Comparison of ENCODE assay signal across 17 mouse cellular contexts in genomic region chr19:57013271-57013677, GRCm38 (mm10). TPM values are rescaled to one million over a fixed set of nuclear protein-coding genes. Genes with fewer than 3 reads are reported as not detected.
DNase-seq lines count a peak whose midpoint lies in the region; ATAC-seq and TF ChIP-seq lines count a peak whose summit lies in the region.
"Had no signal": no experiment of that assay in that cellular context is flagged by ENCODE, and none has a peak within 500 bp of the region (broad histone marks: within the 10 kb centered on the region; RNA-seq: fewer than 3 reads in every experiment).

No protein-coding gene starts in this region.

- no peaks in the 10 kb centered on the region for H3K27me3 ChIP-seq in myocyte (ENCODE audit: control insufficient read depth, insufficient read depth, insufficient read length)
- peaks cover 16% of the 10 kb centered on the region for H3K27me3 ChIP-seq in hindbrain, embryonic 12.5 days

- no peak for TF ChIP-seq POLR2A in myocyte (IDR thresholded peaks at IDR 0.05; ENCODE audit: insufficient read length, low read depth)

- no peak overlapping the region for H3K4me3 ChIP-seq in myocyte
- H3K4me3 ChIP-seq in hindbrain, embryonic 12.5 days = no peak overlapping the region
- H3K4me3 ChIP-seq: embryonic facial prominence, embryonic 12.5 days; layer of hippocampus, adult 2 months; midbrain, embryonic 10.5 days had no signal

- peaks cover 18% of the 10 kb centered on the region for H3K4me1 ChIP-seq in hindbrain, embryonic 12.5 days

- H3K36me3 ChIP-seq in myocyte (ENCODE audit: control insufficient read depth, insufficient read depth) = no peaks in the 10 kb centered on the region
- H3K36me3 ChIP-seq in hindbrain, embryonic 12.5 days = no peaks in the 10 kb centered on the region
- H3K36me3 ChIP-seq: embryonic facial prominence, embryonic 12.5 days; midbrain, embryonic 10.5 days had no signal

- H3ac ChIP-seq in myocyte (ENCODE audit: control insufficient read depth, insufficient read length) = no peak overlapping the region

- no peak overlapping the region for H3K27ac ChIP-seq in hindbrain, embryonic 12.5 days
- H3K27ac ChIP-seq: embryonic facial prominence, embryonic 12.5 days; layer of hippocampus, adult 2 months; midbrain, embryonic 10.5 days had no signal

- DNase-seq in heart, adult 11 months = peak; percentile 80
- no peak for DNase-seq in heart, postnatal 10 days
- DNase-seq in adipocyte (ENCODE audit: low spot score) = peak; percentile 57
- peak; percentile 82 for DNase-seq in kidney, adult 9 months
- DNase-seq in heart, adult 8-10 months (ENCODE audit: low spot score) = no peak
- no peak for DNase-seq in gastrocnemius, postnatal 10 days
- DNase-seq: cerebellum, adult 9-10 months; heart, postnatal 14 days; right cerebral cortex, postnatal 14 days; thymus, adult 2 months had no signal

- H3K79me2 ChIP-seq in myocyte (ENCODE audit: control insufficient read depth, insufficient read depth) = no peaks in the 10 kb centered on the region

- intact Hi-C loops in heart, postnatal 10 days (cut with DNase I) = no loop called here

- ATAC-seq in hindbrain, embryonic 12.5 days (ENCODE audit: low FRiP score) = no peak
- ATAC-seq: lung, postnatal 0 days had no signal

- WGBS in hindbrain, embryonic 12.5 days = 36% methylated on average over 6 of the region's 6 CpGs

- H3K4me2 ChIP-seq in myocyte (ENCODE audit: low read depth) = peak overlapping the region; percentile 31
- H3K4me2 ChIP-seq in hindbrain, embryonic 12.5 days (replicated peaks) = no peak overlapping the region
- H3K4me2 ChIP-seq: embryonic facial prominence, embryonic 12.5 days; liver, embryonic 11.5 days had no signal

- no peaks in the 10 kb centered on the region for H3K9me3 ChIP-seq in hindbrain, embryonic 12.5 days (replicated peaks)
- H3K9me3 ChIP-seq: embryonic facial prominence, embryonic 12.5 days; midbrain, embryonic 10.5 days had no signal

- H3K9ac ChIP-seq in hindbrain, embryonic 12.5 days = no peak overlapping the region
- H3K9ac ChIP-seq: embryonic facial prominence, embryonic 12.5 days had no signal

TF ChIP-seq in myocyte, 11 proteins besides CTCF, POLR2A, EP300 and RAD21:
- TF ChIP-seq CEBPB (IDR thresholded peaks at IDR 0.05; ENCODE audit: insufficient read depth, poor library complexity, severe bottlenecking) (peak; percentile 38; the same call in 1 of the 2 replicates), MYOG (IDR thresholded peaks at IDR 0.05; ENCODE audit: control insufficient read depth in 1 of 3, insufficient read depth in 1 of 3, insufficient read length in 2 of 3, low read depth in 2 of 3) (no peak)

RNA-seq across cellular contexts. Expression of gene Afap1l2, which starts 5.2 kb away (rescaled TPM):
- 10 to 100 TPM; 11.0 to 13.4 TPM for total RNA-seq in heart, postnatal 10 days (2021)
- polyA plus RNA-seq in myocyte (2012; fragmentation: generic; extraction: Trizol) = 15.2 TPM
- total RNA-seq in heart, adult 8-10 months (2022) = 1 to 10 TPM; 2.8 to 4.4 (median 3.5) TPM
- 8.1 and 9.1 TPM in 2 replicates for polyA plus RNA-seq in hindbrain, embryonic 12.5 days (2016; fragmentation: Nextera tagmentation; extraction: Ambion mirVana)
- 10 to 100 TPM; 14.2 to 22.4 TPM for total RNA-seq in gastrocnemius, postnatal 10 days (2021)

Comparison
In these comparisons a context has a peak if more than half of its experiments do, and no peak if none do; other contexts are left out.
1. DNase-seq: peak in heart, adult 11 months (single experiment), adipocyte (single experiment) and kidney, adult 9 months (single experiment); none in heart, postnatal 10 days (0 of 2), heart, adult 8-10 months (single experiment) and gastrocnemius, postnatal 10 days (single experiment).